Mouse (Mus musculus) cerebellum, adult 9-10 months (tissue): ENCODE measurements at regions not wholly inside any gene's neighbourhood (a gene's known extent, or its start where the extent isn't known, plus 50 kb on each side); places are given as distances from the start of the nearest gene placed in this dataset.

ENCODE experiments used
- DNase-seq: peaks from one replicate; pipeline ENCODE4 v3.0.0; 2022

- DNase-seq, result no peak
These were observed 328.4 kb upstream of the Gm9008 start for GRCm38 (mm10) chr6:76825953-76826352.

DNA sequence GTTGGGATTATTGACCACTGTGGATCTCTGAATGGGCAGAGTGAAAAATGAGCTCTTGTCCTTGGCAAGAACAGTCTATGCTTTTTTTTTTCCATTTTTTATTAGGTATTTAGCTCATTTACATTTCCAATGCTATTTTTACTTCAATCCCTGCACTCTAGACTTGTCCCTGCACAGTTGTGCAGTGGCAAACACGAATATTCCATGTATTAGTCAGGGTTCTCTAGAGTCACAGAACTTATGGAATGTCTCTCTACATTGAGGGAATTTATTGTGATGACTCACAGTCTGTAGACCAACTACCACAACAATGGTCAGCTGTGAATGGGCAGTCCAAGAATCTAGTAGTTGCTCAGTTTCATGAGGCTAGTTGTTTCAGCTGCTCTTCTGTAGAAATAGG, 305.4 kb upstream of the Gm9008 start:
- no peak for DNase-seq

GRCm38 (mm10) chr6:76780168-76780567, 282.6 kb upstream of the Gm9008 start:
- peak; percentile 64 for DNase-seq

DNA sequence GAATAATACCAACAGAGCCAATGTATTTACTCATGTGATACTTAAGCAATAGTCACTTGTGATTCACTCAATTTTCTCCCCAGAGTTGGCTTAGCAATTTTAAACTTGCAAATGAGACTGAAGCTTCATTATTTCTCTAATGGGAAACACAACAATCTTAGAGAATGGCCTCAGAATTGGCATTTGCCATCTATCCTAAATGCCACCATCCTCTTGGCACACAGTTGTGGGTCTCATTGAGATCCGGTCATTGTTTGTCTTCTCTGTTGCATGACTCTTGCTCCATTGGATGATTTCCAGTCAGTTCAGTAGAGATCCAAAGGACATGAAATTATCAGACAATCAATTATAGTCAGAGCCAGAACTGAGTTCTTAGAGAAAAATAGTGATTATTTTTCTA, 280.6 kb upstream of the Gm9008 start:
- DNase-seq, result no peak

DNA sequence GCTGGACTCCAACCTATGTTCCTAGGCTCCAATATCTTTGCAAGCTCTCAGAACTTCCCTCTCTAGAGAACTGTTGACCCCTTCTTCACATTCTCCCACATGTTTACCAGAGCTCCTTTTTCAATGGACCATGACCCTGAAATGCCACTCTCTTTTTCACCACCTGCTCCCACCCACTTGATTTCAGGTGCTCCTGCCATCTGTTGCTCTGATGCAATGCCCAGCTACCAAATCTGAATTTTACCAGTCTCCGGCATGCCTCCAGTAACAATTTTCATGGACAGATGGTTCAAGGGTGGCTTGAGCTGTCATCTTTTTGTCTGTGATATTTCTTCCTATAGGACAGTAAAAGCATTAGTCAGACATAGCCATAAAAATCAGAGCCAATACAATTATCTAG, 279.5 kb upstream of the Gm9008 start:
- DNase-seq, result peak; percentile 74

GRCm38 (mm10) chr6:76763852-76764251, 266.3 kb upstream of the Gm9008 start:
- no peak for DNase-seq

GRCm38 (mm10) chr6:76754867-76755266, 257.3 kb upstream of the Gm9008 start:
- DNase-seq, result no peak
